Mouse (Mus musculus) liver, embryonic 16.5 days (tissue): ENCODE data around the gene Gp1bb. TPM values are rescaled to one million over a fixed set of nuclear protein-coding genes. Genes with fewer than 3 reads are reported as not detected.

Experiments used
- ATAC-seq: fragments of 200-750 bp; cut with Nextera tagmentation; 2 replicates; pipeline ENCODE4 v1.8.0; 2017; ENCODE audit warnings: low read depth, mild to moderate bottlenecking, moderate number of reproducible peaks, moderate library complexity
- H3K27ac ChIP-seq: fragments of 300-500 bp; sonication (generic); 2 replicates; pipeline ENCODE4 v1.5.1; 2014; ENCODE audit warnings: mild to moderate bottlenecking, low read length
- H3K27me3 ChIP-seq: fragments of 300-500 bp; sonication (generic); 2 replicates; pipeline ENCODE4 v1.6.1; 2014; ENCODE audit warnings: low read depth, low read length, mixed read lengths; ENCODE audit not compliant: control insufficient read depth, insufficient read depth
- H3K36me3 ChIP-seq: fragments of 300-500 bp; sonication (generic); 2 replicates; pipeline ENCODE4 v1.6.1; 2014; ENCODE audit warnings: mild to moderate bottlenecking; ENCODE audit not compliant: control insufficient read depth, insufficient read depth
- H3K4me1 ChIP-seq: fragments of 300-500 bp; sonication (generic); 2 replicates; pipeline ENCODE4 v1.6.1; 2014; ENCODE audit warnings: low read depth, low read length, mixed read lengths; ENCODE audit not compliant: control insufficient read depth
- H3K4me2 ChIP-seq: fragments of 300-500 bp; sonication (generic); 2 replicates; pipeline ENCODE4 v1.6.1; 2014; ENCODE audit warnings: low read depth, low read length, mixed read lengths
- H3K4me3 ChIP-seq: fragments of 300-500 bp; sonication (generic); 2 replicates; pipeline ENCODE4 v1.5.1; 2014; ENCODE audit warnings: low read depth, mild to moderate bottlenecking, low read length
- H3K9ac ChIP-seq: fragments of 300-500 bp; sonication (generic); 2 replicates; pipeline ENCODE4 v1.6.1; 2014; ENCODE audit warnings: low read depth, low read length
- H3K9me3 ChIP-seq: fragments of 300-500 bp; sonication (generic); replicated peaks from 2 replicates; pipeline ENCODE4 v1.6.1; 2016; ENCODE audit warnings: low read length; ENCODE audit not compliant: control insufficient read depth
- WGBS: fragments of 180-500 bp; shearing (Covaris S2); extraction: QIAGEN DNeasy Blood & Tissue Kit; methylation state at CpG from one replicate; pipeline ENCODE4 v1.1.7; 2014; ENCODE audit not compliant: insufficient replicate concordance; 5-methylcytosine and 5-hydroxymethylcytosine counted together
- polyA plus RNA-seq: library from polyadenylated mRNA; unstranded; fragments of >200 nt; fragmentation: Nextera tagmentation; extraction: Ambion mirVana; gene quantifications from 2 replicates; pipeline ENCODE4 v1.2.1, GENCODE M21; 2015

Gene Gp1bb
- polyA plus RNA-seq, 1 experiment from 2014 or later: 18.2 TPM

GRCm38 (mm10) chr16:18632059-18632458 is 9.9 kb upstream of the Gp1bb start:
- Histone ChIP-seq H3K4me1 (peaks cover 3% of the 10 kb centered on the region), H3K27ac (no peak overlapping the region), H3K27me3 (peaks cover 45% of the 10 kb centered on the region), H3K36me3 (no peaks in the 10 kb centered on the region), H3K4me2 (no peak overlapping the region), H3K9me3 (no peaks in the 10 kb centered on the region), H3K9ac (no peak overlapping the region), H3K4me3 (no peak overlapping the region)
- 45% methylated on average over 3 of the region's 3 CpGs for WGBS
- no peak for ATAC-seq

- peaks cover 54% of the 10 kb centered on the region for H3K27me3 ChIP-seq
- no peak for ATAC-seq
- H3K9ac ChIP-seq: no peak overlapping the region
- peaks cover 8% of the 10 kb centered on the region for H3K4me1 ChIP-seq
- no peaks in the 10 kb centered on the region for H3K9me3 ChIP-seq
- no peak overlapping the region for H3K4me2 ChIP-seq
- no peak overlapping the region for H3K4me3 ChIP-seq
- no peaks in the 10 kb centered on the region for H3K36me3 ChIP-seq
- 36% methylated on average over 7 of the region's 7 CpGs for WGBS
- no peak overlapping the region for H3K27ac ChIP-seq
Observed at GRCm38 (mm10) chr16:18631141-18631540, 8.9 kb upstream of the Gp1bb start.

GRCm38 (mm10) chr16:18630291-18630690 is 8.1 kb upstream of the Gp1bb start:
- Histone ChIP-seq H3K9ac (no peak overlapping the region), H3K4me3 (peak overlapping the region; percentile 67), H3K27me3 (peaks cover 62% of the 10 kb centered on the region), H3K36me3 (no peaks in the 10 kb centered on the region), H3K27ac (no peak overlapping the region), H3K4me2 (peak overlapping the region; percentile 77; the same call in 1 of the 2 replicates), H3K9me3 (no peaks in the 10 kb centered on the region), H3K4me1 (peaks cover 12% of the 10 kb centered on the region)
- no peak for ATAC-seq
- WGBS: 37% methylated on average over 5 of the region's 5 CpGs

- Histone ChIP-seq H3K9me3 (no peaks in the 10 kb centered on the region), H3K4me3 (peak within 1 kb of the TSS; percentile 67), H3K4me1 (peaks cover 12% of the 10 kb centered on the region), H3K27ac (no peak within 1 kb of the TSS), H3K27me3 (peaks cover 69% of the 10 kb centered on the region), H3K36me3 (no peaks in the 10 kb centered on the region), H3K9ac (peak within 1 kb of the TSS; percentile 48), H3K4me2 (peak within 1 kb of the TSS; percentile 77)
- ATAC-seq: peak; percentile 61
- under 1% methylated on average over 78 of the region's 93 CpGs for WGBS
Observed at GRCm38 (mm10) chr16:18629390-18630231, 7.4 kb upstream of the Gp1bb start, which contains the start of gene Sept5. Gene Sept5, minus strand, starts transcription at chr16:18629954.

GRCm38 (mm10) chr16:18628948-18629340 is 6.7 kb upstream of the Gp1bb start:
- H3K4me3 ChIP-seq: peak overlapping the region; percentile 67
- peaks cover 12% of the 10 kb centered on the region for H3K4me1 ChIP-seq
- no peak overlapping the region for H3K27ac ChIP-seq
- 37% methylated on average over 2 of the region's 2 CpGs for WGBS
- H3K36me3 ChIP-seq: no peaks in the 10 kb centered on the region
- H3K27me3 ChIP-seq: peaks cover 76% of the 10 kb centered on the region
- no peak for ATAC-seq
- peak overlapping the region; percentile 77 for H3K4me2 ChIP-seq
- H3K9me3 ChIP-seq: no peaks in the 10 kb centered on the region
- peak overlapping the region; percentile 48 for H3K9ac ChIP-seq

- 47% methylated on average over 7 of the region's 7 CpGs for WGBS
- Histone ChIP-seq H3K4me2 (peak overlapping the region; percentile 77; the same call in 1 of the 2 replicates), H3K4me1 (peaks cover 12% of the 10 kb centered on the region), H3K27ac (no peak overlapping the region), H3K36me3 (no peaks in the 10 kb centered on the region), H3K27me3 (peaks cover 81% of the 10 kb centered on the region), H3K4me3 (peak overlapping the region; percentile 67), H3K9ac (peak overlapping the region; percentile 48; the same call in 1 of the 2 replicates), H3K9me3 (no peaks in the 10 kb centered on the region)
- ATAC-seq: no peak
Observed at GRCm38 (mm10) chr16:18628206-18628947, 6.2 kb upstream of the Gp1bb start.

- no peak overlapping the region for H3K9ac ChIP-seq
- no peak overlapping the region for H3K4me2 ChIP-seq
- H3K36me3 ChIP-seq: no peaks in the 10 kb centered on the region
- no peak overlapping the region for H3K4me3 ChIP-seq
- H3K9me3 ChIP-seq: no peaks in the 10 kb centered on the region
- H3K27ac ChIP-seq: no peak overlapping the region
- peaks cover 94% of the 10 kb centered on the region for H3K27me3 ChIP-seq
- ATAC-seq: no peak
- 39% methylated on average over 3 of the region's 3 CpGs for WGBS
- peaks cover 12% of the 10 kb centered on the region for H3K4me1 ChIP-seq
Observed at GRCm38 (mm10) chr16:18627163-18627562, 5.0 kb upstream of the Gp1bb start.

GRCm38 (mm10) chr16:18626376-18626878 is 4.2 kb upstream of the Gp1bb start, which contains the start of gene Gm49601:
Gene Gm49601, minus strand, starts transcription at chr16:18626427.
- no peaks in the 10 kb centered on the region for H3K9me3 ChIP-seq
- WGBS: 0% methylated on average over 61 of the region's 65 CpGs
- H3K27me3 ChIP-seq: peaks cover 100% of the 10 kb centered on the region
- peaks cover 15% of the 10 kb centered on the region for H3K4me1 ChIP-seq
- H3K4me2 ChIP-seq: peak within 1 kb of the TSS; percentile 75
- H3K9ac ChIP-seq: no peak within 1 kb of the TSS
- peak within 1 kb of the TSS; percentile 53 for H3K4me3 ChIP-seq
- no peaks in the 10 kb centered on the region for H3K36me3 ChIP-seq
- peak; percentile 17 for ATAC-seq
- H3K27ac ChIP-seq: no peak within 1 kb of the TSS
